Mouse (Mus musculus) embryonic fibroblast, embryonic 13.5 days (primary cell): ENCODE data around the gene Akap17b. TPM values are rescaled to one million over a fixed set of nuclear protein-coding genes. Genes with fewer than 3 reads are reported as not detected.
"Not testable (repeated sequence)": the region's sequence is repeated elsewhere in the genome, so short reads cannot be mapped to it uniquely, and the experiment has no call there.

Source experiments
- H3K27ac ChIP-seq: 2 replicates; pipeline ENCODE4 v1.5.1; 2012; ENCODE audit warnings: low read length, control low read depth, inconsistent platforms; ENCODE audit not compliant: insufficient read depth
- H3K4me1 ChIP-seq: 2 replicates; pipeline ENCODE4 v1.6.1; 2011; ENCODE audit warnings: low read length; ENCODE audit not compliant: control insufficient read depth, insufficient read depth
- H3K4me3 ChIP-seq: 2 replicates; pipeline ENCODE4 v1.5.1; 2011; ENCODE audit warnings: mild to moderate bottlenecking, control low read depth, low read length; ENCODE audit not compliant: insufficient read depth
- CTCF ChIP-seq: IDR thresholded peaks from 2 replicates; pipeline ENCODE4 v1.5.1; 2011; ENCODE audit warnings: mild to moderate bottlenecking, control low read depth, low read length, moderate library complexity, borderline replicate concordance; ENCODE audit not compliant: insufficient read depth
- POLR2A ChIP-seq: IDR thresholded peaks from 2 replicates; pipeline ENCODE4 v1.6.1; 2011; ENCODE audit warnings: low read depth, mild to moderate bottlenecking, control low read depth, low read length, moderate library complexity
- polyA plus RNA-seq: library from polyadenylated mRNA; stranded (reverse); fragments of >200 nt; gene quantifications from 2 replicates; pipeline ENCODE4 v1.2.4, GENCODE M21; 2011; ENCODE audit warnings: low read depth; ENCODE audit not compliant: missing spikeins, insufficient read length

Akap17b gene
- polyA plus RNA-seq, 1 experiment = 3.9 TPM

GRCm38 (mm10) chrX:36602926-36603325 lies 42.3 kb downstream of the Akap17b start:
- no peak for TF ChIP-seq CTCF
- no peak for TF ChIP-seq POLR2A
- Histone ChIP-seq H3K4me1 (0 out of 2 replicates have a peak, but pooled peaks cover 3% of the 10 kb centered on the region), H3K4me3 (no peak overlapping the region), H3K27ac (no peak overlapping the region)

- H3K4me3 ChIP-seq = no peak overlapping the region
- 0 out of 2 replicates have a peak, but pooled peaks cover 3% of the 10 kb centered on the region for H3K4me1 ChIP-seq
- TF ChIP-seq CTCF = no peak
- 0 out of 2 replicates have a peak, but pooled peaks have one; percentile 4 for TF ChIP-seq POLR2A
- peak overlapping the region; percentile 34; the same call in 1 of the 2 replicates for H3K27ac ChIP-seq
Observed at GRCm38 (mm10) chrX:36600066-36600465, 45.1 kb downstream of the Akap17b start.

GRCm38 (mm10) chrX:36599656-36600055 lies 45.5 kb downstream of the Akap17b start:
- peak overlapping the region; percentile 82 for H3K4me3 ChIP-seq
- H3K4me1 ChIP-seq = 0 out of 2 replicates have a peak, but pooled peaks cover 3% of the 10 kb centered on the region
- H3K27ac ChIP-seq = peak overlapping the region; percentile 78
- TF ChIP-seq POLR2A (no peak), CTCF (no peak)

DNA sequence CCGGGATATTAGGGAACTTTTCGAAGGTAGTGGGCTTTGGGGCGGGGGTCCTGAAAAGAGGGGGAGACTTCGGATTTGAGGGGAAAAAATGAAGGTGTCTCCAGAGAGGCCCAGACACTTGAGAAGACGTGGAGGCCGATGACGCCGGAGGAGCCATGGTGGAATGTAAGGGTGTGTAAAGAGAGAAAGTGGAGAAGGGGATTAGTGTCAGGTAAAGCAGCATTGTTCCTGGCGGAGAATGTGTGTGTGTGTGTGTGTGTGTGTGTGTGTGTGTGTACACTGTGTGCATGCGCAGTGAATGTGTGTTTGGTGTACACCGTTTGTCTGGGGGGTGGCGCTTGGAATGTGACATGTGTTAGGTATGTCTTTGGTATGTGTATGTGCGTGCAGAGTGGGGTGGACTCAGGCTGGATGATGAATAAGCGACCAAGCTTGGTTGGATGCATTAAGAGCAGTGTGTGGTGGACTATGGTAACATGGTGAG lies 46.3 kb downstream of the Akap17b start:
- Histone ChIP-seq H3K4me1 (0 out of 2 replicates have a peak, but pooled peaks cover 3% of the 10 kb centered on the region), H3K27ac (peak overlapping the region; percentile 78)
- TF ChIP-seq CTCF (no peak), POLR2A (peak; percentile 59)

GRCm38 (mm10) chrX:36598390-36598810 lies 46.8 kb downstream of the Akap17b start:
- Histone ChIP-seq H3K4me1 (0 out of 2 replicates have a peak, but pooled peaks cover 3% of the 10 kb centered on the region), H3K27ac (peak overlapping the region; percentile 34), H3K4me3 (peak overlapping the region; percentile 82)
- TF ChIP-seq POLR2A (no peak), CTCF (no peak)

More for the DNA sequence above, 46.3 kb downstream of the Akap17b start:
- H3K4me3 ChIP-seq = peak overlapping the region; percentile 82

GRCm38 (mm10) chrX:36597707-36598389 lies 47.3 kb downstream of the Akap17b start, which contains the start of gene Pgrmc1:
Gene Pgrmc1 (plus strand): TSS chrX:36598206.
- TF ChIP-seq POLR2A (peak; percentile 95), CTCF (no peak)
- Histone ChIP-seq H3K4me1 (0 out of 2 replicates have a peak, but pooled peaks cover 3% of the 10 kb centered on the region), H3K4me3 (peak within 1 kb of the TSS; percentile 82), H3K27ac (peak within 1 kb of the TSS; percentile 78)

DNA sequence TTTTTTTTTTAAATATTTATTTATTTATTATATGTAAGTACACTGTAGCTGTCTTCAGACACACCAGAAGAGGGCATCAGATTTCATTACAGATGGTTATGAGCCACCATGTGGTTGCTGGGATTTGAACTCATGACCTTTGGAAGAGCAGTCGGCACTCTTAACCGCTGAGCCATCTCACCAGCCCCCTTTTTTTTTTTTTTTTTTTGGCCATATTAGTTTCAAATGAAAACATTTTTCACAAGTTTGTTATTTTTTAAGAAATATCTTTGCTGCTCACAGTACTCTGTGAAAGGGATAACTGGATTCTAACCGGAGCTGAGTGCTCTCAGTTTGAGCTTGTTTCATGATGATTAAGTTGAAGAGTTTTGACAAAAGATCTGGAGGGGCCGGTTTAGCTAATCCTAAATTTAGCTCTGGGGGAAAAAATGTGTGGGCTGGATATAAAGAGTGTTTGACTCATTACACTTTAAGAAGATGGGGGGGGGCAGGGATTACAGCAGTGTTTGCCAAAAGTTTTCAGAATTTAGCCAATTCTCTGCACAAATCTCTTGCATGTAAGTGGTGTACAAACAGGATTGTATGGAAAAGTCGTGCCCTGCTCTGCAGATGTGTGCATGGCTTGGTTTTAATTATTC lies 48.6 kb downstream of the Akap17b start:
- H3K27ac ChIP-seq = peak overlapping the region; percentile 65
- H3K4me3 ChIP-seq, H3K4me1 ChIP-seq: not testable (repeated sequence)

GRCm38 (mm10) chrX:36595247-36595646 lies 49.9 kb downstream of the Akap17b start:
- Histone ChIP-seq H3K27ac (no peak overlapping the region), H3K4me1 (0 out of 2 replicates have a peak, but pooled peaks cover 3% of the 10 kb centered on the region), H3K4me3 (no peak overlapping the region)
- TF ChIP-seq POLR2A = no peak
- no peak for TF ChIP-seq CTCF

DNA sequence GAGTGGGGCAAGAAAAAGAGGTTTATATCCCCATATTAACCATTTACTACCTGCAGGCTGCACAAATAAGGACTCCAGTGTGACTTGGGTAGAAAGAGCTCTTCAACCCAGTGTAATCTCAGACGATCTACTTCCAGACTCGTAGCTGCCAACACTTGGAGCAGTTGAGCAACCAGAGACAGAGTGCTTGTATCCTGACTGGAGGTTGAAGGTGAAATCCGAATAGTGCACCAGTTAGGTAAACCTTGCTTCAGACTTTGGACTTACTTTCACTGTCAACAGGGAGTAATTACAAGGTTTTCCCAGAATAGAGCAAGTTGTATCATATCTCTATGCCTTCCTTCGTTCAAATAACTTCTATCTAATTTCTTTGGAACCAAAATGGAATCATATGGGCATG lies 53.7 kb downstream of the Akap17b start:
- TF ChIP-seq POLR2A = no peak
- no peak for TF ChIP-seq CTCF
- H3K27ac ChIP-seq = no peak overlapping the region

GRCm38 (mm10) chrX:36591120-36591519 lies 54.1 kb downstream of the Akap17b start:
- H3K4me3 ChIP-seq = no peak overlapping the region

More for the DNA sequence above, 53.7 kb downstream of the Akap17b start:
- no peak overlapping the region for H3K4me3 ChIP-seq
- no peaks in the 10 kb centered on the region for H3K4me1 ChIP-seq

More at GRCm38 (mm10) chrX:36591120-36591519, 54.1 kb downstream of the Akap17b start:
- no peak overlapping the region for H3K27ac ChIP-seq
- TF ChIP-seq CTCF (no peak), POLR2A (no peak)
- H3K4me1 ChIP-seq = no peaks in the 10 kb centered on the region
